Mouse (Mus musculus): ENCODE measurements around the gene Pcdh11x. TPM values are rescaled to one million over a fixed set of nuclear protein-coding genes. Genes with fewer than 3 reads are reported as not detected.
"Not testable (repeated sequence)": the region's sequence is repeated elsewhere in the genome, so short reads cannot be mapped to it uniquely, and the experiment has no call there.

Gene Pcdh11x
- polyA plus RNA-seq (2016; fragmentation: Nextera tagmentation; extraction: Ambion mirVana) = 2.8 and 3.5 TPM in 2 replicates

- H3K4me1 ChIP-seq = peaks cover 7% of the 10 kb centered on the region; the same call in 1 of the 2 replicates
- peak within 1 kb of the TSS; percentile 61 for H3K27ac ChIP-seq
- WGBS = 7% methylated on average over 40 of the region's 40 CpGs
- no peaks in the 10 kb centered on the region for H3K9me3 ChIP-seq (replicated peaks)
- peak; percentile 59 for DNase-seq (ENCODE audit: low spot score)
- no peaks in the 10 kb centered on the region for H3K36me3 ChIP-seq
- peak within 1 kb of the TSS; percentile 52 for H3K4me3 ChIP-seq
- H3K27me3 ChIP-seq (ENCODE audit: low read depth, poor library complexity, severe bottlenecking) = peaks cover 41% of the 10 kb centered on the region
Observed at GRCm38 (mm10) chrX:120290011-120290899, at the start of gene Pcdh11x. Gene Pcdh11x, plus strand, starts transcription at chrX:120290259.

GRCm38 (mm10) chrX:120260089-120260488 lies 30.0 kb upstream of the Pcdh11x start:
- no peak overlapping the region for H3K4me3 ChIP-seq
- H3K36me3 ChIP-seq = no peaks in the 10 kb centered on the region
- no peak overlapping the region for H3K27ac ChIP-seq
- no peaks in the 10 kb centered on the region for H3K9me3 ChIP-seq (replicated peaks)
- DNase-seq (ENCODE audit: low spot score) = no peak
- no peaks in the 10 kb centered on the region for H3K4me1 ChIP-seq
- H3K27me3 ChIP-seq (ENCODE audit: low read depth, poor library complexity, severe bottlenecking) = no peaks in the 10 kb centered on the region
- WGBS = 77% methylated on average over 2 of the region's 2 CpGs

GRCm38 (mm10) chrX:120285522-120285921 lies 4.5 kb upstream of the Pcdh11x start:
- Histone ChIP-seq H3K9me3 (replicated peaks) (no peaks in the 10 kb centered on the region), H3K4me1 (0 out of 2 replicates have a peak, but pooled peaks cover 4% of the 10 kb centered on the region), H3K27me3 (ENCODE audit: low read depth, poor library complexity, severe bottlenecking) (peaks cover 13% of the 10 kb centered on the region; the same call in 1 of the 2 replicates), H3K4me3 (no peak overlapping the region), H3K27ac (no peak overlapping the region), H3K36me3 (no peaks in the 10 kb centered on the region)
- no peak for DNase-seq (ENCODE audit: low spot score)

- H3K27ac ChIP-seq = no peak overlapping the region
- H3K36me3 ChIP-seq = no peaks in the 10 kb centered on the region
- DNase-seq (ENCODE audit: low spot score) = no peak
- WGBS = 24% methylated on average over 1 of the region's 1 CpGs
- no peaks in the 10 kb centered on the region for H3K9me3 ChIP-seq (replicated peaks)
- peaks cover 7% of the 10 kb centered on the region; the same call in 1 of the 2 replicates for H3K4me1 ChIP-seq
- H3K27me3 ChIP-seq (ENCODE audit: low read depth, poor library complexity, severe bottlenecking) = peaks cover 33% of the 10 kb centered on the region
- H3K4me3 ChIP-seq = no peak overlapping the region
Observed at GRCm38 (mm10) chrX:120287502-120287901, 2.6 kb upstream of the Pcdh11x start.

- WGBS = 9% methylated on average over 18 of the region's 18 CpGs
- Histone ChIP-seq H3K27me3 (ENCODE audit: low read depth, poor library complexity, severe bottlenecking) (peaks cover 41% of the 10 kb centered on the region), H3K9me3 (replicated peaks) (no peaks in the 10 kb centered on the region), H3K4me3 (peak overlapping the region; percentile 52), H3K36me3 (no peaks in the 10 kb centered on the region), H3K27ac (no peak overlapping the region), H3K4me1 (peaks cover 7% of the 10 kb centered on the region; the same call in 1 of the 2 replicates)
- peak; percentile 32 for DNase-seq (ENCODE audit: low spot score)
Observed at GRCm38 (mm10) chrX:120290900-120291280, 831 bp downstream of the Pcdh11x start.

- Histone ChIP-seq H3K27me3 (ENCODE audit: low read depth, poor library complexity, severe bottlenecking) (peaks cover 41% of the 10 kb centered on the region), H3K4me3 (peak overlapping the region; percentile 52), H3K36me3 (no peaks in the 10 kb centered on the region), H3K4me1 (peaks cover 7% of the 10 kb centered on the region; the same call in 1 of the 2 replicates), H3K9me3 (replicated peaks) (no peaks in the 10 kb centered on the region), H3K27ac (no peak overlapping the region)
- peak; percentile 31 for DNase-seq (ENCODE audit: low spot score)
- 9% methylated on average over 13 of the region's 13 CpGs for WGBS
Observed at GRCm38 (mm10) chrX:120291696-120292095, 1.6 kb downstream of the Pcdh11x start.

GRCm38 (mm10) chrX:120292832-120293750 lies 3.0 kb downstream of the Pcdh11x start:
- H3K36me3 ChIP-seq = no peaks in the 10 kb centered on the region
- 9% methylated on average over 28 of the region's 46 CpGs for WGBS
- H3K4me3 ChIP-seq = peak overlapping the region; percentile 52
- peaks cover 7% of the 10 kb centered on the region; the same call in 1 of the 2 replicates for H3K4me1 ChIP-seq
- H3K27me3 ChIP-seq (ENCODE audit: low read depth, poor library complexity, severe bottlenecking) = peaks cover 41% of the 10 kb centered on the region
- H3K27ac ChIP-seq = peak overlapping the region; percentile 62; the same call in 1 of the 2 replicates
- peak; percentile 68 for DNase-seq (ENCODE audit: low spot score)
- no peaks in the 10 kb centered on the region for H3K9me3 ChIP-seq (replicated peaks)

- 79% methylated on average over 2 of the region's 2 CpGs for WGBS
- H3K36me3 ChIP-seq = no peaks in the 10 kb centered on the region
- DNase-seq (ENCODE audit: low spot score) = no peak
- no peaks in the 10 kb centered on the region for H3K9me3 ChIP-seq (replicated peaks)
- H3K27ac ChIP-seq = no peak overlapping the region
- H3K4me1 ChIP-seq = no peaks in the 10 kb centered on the region
- no peaks in the 10 kb centered on the region for H3K27me3 ChIP-seq (ENCODE audit: low read depth, poor library complexity, severe bottlenecking)
- H3K4me3 ChIP-seq = no peak overlapping the region
Observed at GRCm38 (mm10) chrX:120301469-120302175, 11.6 kb downstream of the Pcdh11x start.

- H3K36me3 ChIP-seq = not testable (repeated sequence)
- 94% methylated on average over 9 of the region's 10 CpGs for WGBS
Observed at GRCm38 (mm10) chrX:120312995-120313394, 22.9 kb downstream of the Pcdh11x start, which contains the start of gene H2afb3. Gene H2afb3, minus strand, starts transcription at chrX:120313095.

GRCm38 (mm10) chrX:120466225-120466624 lies 176.2 kb downstream of the Pcdh11x start:
- Histone ChIP-seq H3K36me3 (no peaks in the 10 kb centered on the region), H3K27me3 (ENCODE audit: low read depth, poor library complexity, severe bottlenecking) (no peaks in the 10 kb centered on the region), H3K9me3 (replicated peaks) (no peaks in the 10 kb centered on the region), H3K4me1 (no peaks in the 10 kb centered on the region), H3K4me3 (no peak overlapping the region), H3K27ac (no peak overlapping the region)
- WGBS = 78% methylated on average over 1 of the region's 1 CpGs
- no peak for DNase-seq (ENCODE audit: low spot score)

More at GRCm38 (mm10) chrX:120312995-120313394, 22.9 kb downstream of the Pcdh11x start, which contains the start of gene H2afb3:
- not testable (repeated sequence) for H3K27me3 ChIP-seq (ENCODE audit: low read depth, poor library complexity, severe bottlenecking); H3K27ac ChIP-seq; DNase-seq (ENCODE audit: low spot score); H3K4me1 ChIP-seq; H3K9me3 ChIP-seq (replicated peaks); H3K4me3 ChIP-seq

- Histone ChIP-seq H3K27ac (no peak overlapping the region), H3K9me3 (replicated peaks) (no peaks in the 10 kb centered on the region), H3K4me1 (no peaks in the 10 kb centered on the region), H3K4me3 (no peak overlapping the region), H3K36me3 (no peaks in the 10 kb centered on the region), H3K27me3 (ENCODE audit: low read depth, poor library complexity, severe bottlenecking) (no peaks in the 10 kb centered on the region)
- DNase-seq (ENCODE audit: low spot score) = no peak
Observed at GRCm38 (mm10) chrX:120486428-120486827, 196.4 kb downstream of the Pcdh11x start.

GRCm38 (mm10) chrX:120524986-120525385 lies 234.9 kb downstream of the Pcdh11x start:
- Histone ChIP-seq H3K27ac (no peak overlapping the region), H3K36me3 (no peaks in the 10 kb centered on the region), H3K9me3 (replicated peaks) (no peaks in the 10 kb centered on the region), H3K4me1 (no peaks in the 10 kb centered on the region), H3K4me3 (no peak overlapping the region), H3K27me3 (ENCODE audit: low read depth, poor library complexity, severe bottlenecking) (no peaks in the 10 kb centered on the region)
- DNase-seq (ENCODE audit: low spot score) = no peak
- 86% methylated on average over 3 of the region's 3 CpGs for WGBS
